Mouse (Mus musculus): ENCODE results near the gene Cggbp1. TPM values are rescaled to one million over a fixed set of nuclear protein-coding genes. Genes with fewer than 3 reads are reported as not detected.

Gene Cggbp1
- polyA plus RNA-seq, 1 experiment from 2014 or later = 86.9 TPM

DNA sequence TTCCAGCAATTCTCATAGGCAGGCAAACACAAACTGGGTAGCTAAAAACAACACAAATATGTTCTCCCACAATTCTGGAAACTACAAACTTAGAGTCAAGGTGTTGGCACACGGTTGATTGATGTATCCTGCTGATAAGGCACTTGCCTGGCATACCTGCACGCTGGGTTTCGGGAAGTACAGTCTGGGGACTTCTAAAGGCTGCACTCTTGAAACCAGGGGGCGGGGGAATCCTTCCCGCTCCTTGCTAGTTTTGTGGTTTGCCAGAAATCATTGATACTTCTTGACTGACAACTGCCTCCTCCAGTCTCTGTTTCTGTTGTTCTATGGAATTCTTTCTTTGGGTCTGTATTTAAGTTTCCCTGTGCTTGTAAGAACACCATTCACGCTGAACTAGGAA lies 16.8 kb downstream of the Cggbp1 start:
- no peaks in the 10 kb centered on the region for H3K4me1 ChIP-seq (replicated peaks; ENCODE audit: control insufficient read depth, insufficient read depth, low read length)
- H3K27ac ChIP-seq = no peak overlapping the region
- no peak overlapping the region for H3K9ac ChIP-seq
- no peak overlapping the region for H3K4me2 ChIP-seq (replicated peaks)
- WGBS = 76% methylated on average over 6 of the region's 6 CpGs
- no peaks in the 10 kb centered on the region for H3K9me3 ChIP-seq (ENCODE audit: control insufficient read depth, low read length)
- DNase-seq (ENCODE audit: low spot score) (no peak), ATAC-seq (ENCODE audit: low FRiP score) (no peak)
- no peaks in the 10 kb centered on the region for H3K27me3 ChIP-seq (ENCODE audit: control insufficient read depth, insufficient read depth, low read length)
- no peaks in the 10 kb centered on the region for H3K36me3 ChIP-seq (replicated peaks; ENCODE audit: control insufficient read depth, insufficient read depth)
- H3K4me3 ChIP-seq (replicated peaks; ENCODE audit: low read length) = no peak overlapping the region

DNA sequence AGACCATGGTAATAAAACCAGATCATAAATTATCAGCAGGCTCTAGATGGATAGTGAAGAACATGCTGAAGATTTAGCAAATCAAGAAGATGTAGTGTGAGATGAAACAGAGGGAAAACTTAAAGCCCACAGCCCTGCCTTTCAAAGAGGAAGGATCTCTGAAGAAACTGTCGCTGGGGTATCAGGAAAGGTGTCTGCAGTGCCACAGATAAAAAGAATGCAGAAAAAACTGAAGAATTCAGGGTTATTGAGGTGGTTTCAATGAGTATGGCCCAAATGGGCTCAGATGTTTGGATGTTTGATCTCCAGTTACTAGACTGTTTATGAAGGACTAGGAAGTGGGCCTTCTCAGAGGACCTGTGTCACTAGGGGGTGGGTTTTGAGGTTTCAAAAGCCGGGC lies 17.8 kb downstream of the Cggbp1 start:
- Histone ChIP-seq H3K4me1 (replicated peaks; ENCODE audit: control insufficient read depth, insufficient read depth, low read length) (no peaks in the 10 kb centered on the region), H3K27me3 (ENCODE audit: control insufficient read depth, insufficient read depth, low read length) (no peaks in the 10 kb centered on the region), H3K27ac (no peak overlapping the region), H3K9me3 (ENCODE audit: control insufficient read depth, low read length) (no peaks in the 10 kb centered on the region), H3K9ac (no peak overlapping the region), H3K4me3 (replicated peaks; ENCODE audit: low read length) (no peak overlapping the region), H3K4me2 (replicated peaks) (no peak overlapping the region), H3K36me3 (replicated peaks; ENCODE audit: control insufficient read depth, insufficient read depth) (no peaks in the 10 kb centered on the region)
- WGBS = 79% methylated on average over 2 of the region's 2 CpGs
- no peak for DNase-seq (ENCODE audit: low spot score)
- ATAC-seq (ENCODE audit: low FRiP score) = no peak

DNA sequence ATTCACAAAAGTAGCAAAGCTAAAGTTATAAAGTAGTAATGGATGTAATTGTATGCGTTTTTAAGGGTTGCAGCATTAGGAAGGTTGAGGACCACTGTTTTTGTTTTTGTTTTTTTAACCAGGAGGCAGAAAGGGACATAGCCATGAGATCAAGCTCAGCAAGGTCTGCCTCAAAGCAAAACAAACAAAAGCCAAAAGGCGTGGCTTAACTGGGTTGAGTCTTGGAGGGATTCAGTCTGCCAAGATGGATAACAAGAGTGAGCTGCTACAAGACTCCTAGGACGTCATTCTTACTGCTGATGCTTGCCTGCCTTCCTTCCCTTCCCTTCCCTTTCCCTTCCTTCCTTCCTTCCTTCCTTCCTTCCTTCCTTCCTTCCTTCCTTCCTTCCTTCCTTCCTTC lies 20.5 kb downstream of the Cggbp1 start:
- Histone ChIP-seq H3K4me3 (replicated peaks; ENCODE audit: low read length) (no peak overlapping the region), H3K27ac (no peak overlapping the region), H3K9ac (no peak overlapping the region), H3K4me2 (replicated peaks) (no peak overlapping the region), H3K9me3 (ENCODE audit: control insufficient read depth, low read length) (no peaks in the 10 kb centered on the region), H3K36me3 (replicated peaks; ENCODE audit: control insufficient read depth, insufficient read depth) (no peaks in the 10 kb centered on the region), H3K27me3 (ENCODE audit: control insufficient read depth, insufficient read depth, low read length) (no peaks in the 10 kb centered on the region), H3K4me1 (replicated peaks; ENCODE audit: control insufficient read depth, insufficient read depth, low read length) (no peaks in the 10 kb centered on the region)
- ATAC-seq (ENCODE audit: low FRiP score) (no peak), DNase-seq (ENCODE audit: low spot score) (no peak)
- WGBS = 27% methylated on average over 3 of the region's 3 CpGs

DNA sequence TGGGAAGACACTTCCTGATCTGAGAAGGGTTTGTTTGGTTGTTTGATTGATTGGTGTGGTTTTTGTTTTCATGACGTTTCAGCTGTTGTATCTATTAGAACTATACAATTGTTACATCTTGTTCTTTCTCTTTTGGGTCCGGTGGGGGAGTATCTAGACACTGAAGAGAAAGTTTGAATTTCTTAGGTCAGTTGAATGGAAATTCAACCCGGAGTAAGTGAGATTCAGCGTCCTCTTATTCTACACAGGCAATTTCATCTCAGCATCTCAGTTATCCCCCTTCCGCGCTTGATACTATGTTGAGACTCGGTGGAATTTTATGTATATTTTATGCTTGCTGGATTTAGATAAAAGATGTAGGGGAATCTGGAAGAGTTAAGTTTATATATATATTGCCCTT lies 21.0 kb downstream of the Cggbp1 start:
- H3K27me3 ChIP-seq (ENCODE audit: control insufficient read depth, insufficient read depth, low read length) = no peaks in the 10 kb centered on the region
- peak overlapping the region; percentile 73 for H3K4me2 ChIP-seq (replicated peaks)
- peak overlapping the region; percentile 11; the same call in 1 of the 2 replicates for H3K9ac ChIP-seq
- H3K27ac ChIP-seq = no peak overlapping the region
- DNase-seq (ENCODE audit: low spot score) = no peak
- 9% methylated on average over 7 of the region's 7 CpGs for WGBS
- H3K9me3 ChIP-seq (ENCODE audit: control insufficient read depth, low read length) = no peaks in the 10 kb centered on the region
- peak overlapping the region; percentile 13; the same call in 1 of the 2 replicates for H3K4me3 ChIP-seq (replicated peaks; ENCODE audit: low read length)
- H3K4me1 ChIP-seq (replicated peaks; ENCODE audit: control insufficient read depth, insufficient read depth, low read length) = no peaks in the 10 kb centered on the region
- H3K36me3 ChIP-seq (replicated peaks; ENCODE audit: control insufficient read depth, insufficient read depth) = no peaks in the 10 kb centered on the region
- ATAC-seq (ENCODE audit: low FRiP score) = no peak

DNA sequence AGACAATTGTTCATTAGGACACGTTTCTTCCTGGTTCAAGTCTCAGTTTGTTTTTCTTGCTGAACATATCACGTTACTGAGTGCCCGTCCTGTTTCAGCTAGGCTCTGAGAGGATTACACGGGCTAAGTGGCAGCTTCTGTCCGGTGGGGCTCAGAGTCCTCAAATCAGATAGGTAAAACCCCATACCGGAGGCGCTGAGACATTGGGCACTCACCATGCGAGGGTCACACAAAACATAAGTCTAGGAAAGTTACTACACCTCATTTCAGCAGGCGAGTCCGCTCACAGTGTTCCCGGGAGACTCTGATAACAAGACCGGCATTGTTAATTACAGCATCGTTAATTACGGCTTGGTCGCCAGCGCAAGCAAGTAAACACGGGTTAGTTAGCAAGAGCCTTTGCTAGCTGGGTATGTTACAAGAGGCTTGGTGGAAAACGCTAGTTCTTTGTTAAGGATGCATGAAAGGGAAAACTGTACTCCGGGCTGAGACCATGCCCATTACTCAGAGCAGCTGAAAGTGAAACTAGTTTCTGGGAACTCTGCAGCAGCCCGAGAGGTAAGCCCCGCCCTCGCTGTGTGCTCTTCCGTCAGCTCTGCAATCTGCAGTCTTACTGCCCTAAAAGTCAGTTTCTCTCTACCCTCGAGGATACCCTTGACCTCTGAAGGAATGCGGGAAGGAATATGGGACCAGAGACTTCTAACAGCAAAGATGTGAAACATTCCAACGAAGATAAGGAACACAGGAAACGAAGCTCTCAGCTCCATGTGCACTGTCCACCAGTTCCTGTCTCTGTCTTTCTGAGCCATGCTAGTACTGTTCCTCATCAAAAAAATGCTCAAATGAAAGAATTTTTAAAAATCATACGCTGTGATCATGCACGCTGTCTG lies 21.9 kb downstream of the Cggbp1 start:
- Histone ChIP-seq H3K9me3 (ENCODE audit: control insufficient read depth, low read length) (no peaks in the 10 kb centered on the region), H3K4me3 (replicated peaks; ENCODE audit: low read length) (peak overlapping the region; percentile 45), H3K36me3 (replicated peaks; ENCODE audit: control insufficient read depth, insufficient read depth) (no peaks in the 10 kb centered on the region), H3K27ac (peak overlapping the region; percentile 8), H3K27me3 (ENCODE audit: control insufficient read depth, insufficient read depth, low read length) (no peaks in the 10 kb centered on the region), H3K4me2 (replicated peaks) (peak overlapping the region; percentile 73), H3K4me1 (replicated peaks; ENCODE audit: control insufficient read depth, insufficient read depth, low read length) (no peaks in the 10 kb centered on the region), H3K9ac (peak overlapping the region; percentile 44)
- WGBS = 4% methylated on average over 29 of the region's 29 CpGs
- peak; percentile 56 for DNase-seq (ENCODE audit: low spot score)
- peak; percentile 89 for ATAC-seq (ENCODE audit: low FRiP score)

DNA sequence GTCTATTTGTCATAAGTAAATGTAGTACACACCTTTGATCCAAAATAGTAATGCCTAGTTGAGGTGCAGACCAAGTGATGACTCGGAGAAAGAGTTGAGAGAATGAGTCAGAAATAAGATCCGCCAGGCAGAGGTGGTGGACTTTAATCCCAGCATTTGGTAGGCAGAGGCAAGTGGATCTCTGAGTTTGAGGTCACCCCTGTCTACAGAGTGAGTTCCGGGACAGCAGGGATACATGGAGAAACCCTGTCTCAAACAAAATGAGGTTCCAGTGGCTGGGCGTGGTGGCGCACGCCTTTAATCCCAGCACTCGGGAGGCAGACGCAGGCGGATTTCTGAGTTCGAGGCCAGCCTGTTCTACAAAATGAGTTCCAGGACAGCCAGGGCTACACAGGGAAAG lies 23.6 kb downstream of the Cggbp1 start:
- 94% methylated on average over 10 of the region's 10 CpGs for WGBS
- H3K36me3 ChIP-seq (replicated peaks; ENCODE audit: control insufficient read depth, insufficient read depth) = no peaks in the 10 kb centered on the region
- H3K4me2 ChIP-seq (replicated peaks) = no peak overlapping the region
- H3K27ac ChIP-seq = no peak overlapping the region
- no peaks in the 10 kb centered on the region for H3K9me3 ChIP-seq (ENCODE audit: control insufficient read depth, low read length)
- H3K4me1 ChIP-seq (replicated peaks; ENCODE audit: control insufficient read depth, insufficient read depth, low read length) = no peaks in the 10 kb centered on the region
- ATAC-seq (ENCODE audit: low FRiP score) (no peak), DNase-seq (ENCODE audit: low spot score) (no peak)
- H3K9ac ChIP-seq = no peak overlapping the region
- no peak overlapping the region for H3K4me3 ChIP-seq (replicated peaks; ENCODE audit: low read length)
- H3K27me3 ChIP-seq (ENCODE audit: control insufficient read depth, insufficient read depth, low read length) = no peaks in the 10 kb centered on the region

DNA sequence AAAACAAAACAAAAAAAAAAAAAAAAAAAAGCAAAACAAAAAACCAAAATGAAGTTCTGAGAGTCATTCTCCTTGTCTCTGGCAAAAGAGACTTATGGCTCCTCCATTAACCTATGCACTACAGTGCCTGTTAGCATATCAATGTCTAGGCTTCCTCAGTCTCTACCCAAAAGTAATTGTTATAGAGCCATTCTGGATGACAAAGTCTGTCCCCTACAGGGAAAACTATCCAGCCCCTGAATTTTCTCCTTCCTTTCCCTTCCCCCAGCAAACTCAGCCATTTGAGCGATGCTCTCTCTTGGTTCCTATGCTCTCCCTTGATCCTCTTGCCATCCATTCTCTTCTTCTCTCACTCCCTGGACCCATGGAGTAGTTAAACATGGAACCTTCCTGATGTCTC lies 24.0 kb downstream of the Cggbp1 start:
- WGBS = 94% methylated on average over 1 of the region's 1 CpGs
- DNase-seq (ENCODE audit: low spot score) = no peak
- Histone ChIP-seq H3K9me3 (ENCODE audit: control insufficient read depth, low read length) (no peaks in the 10 kb centered on the region), H3K4me3 (replicated peaks; ENCODE audit: low read length) (no peak overlapping the region), H3K27ac (no peak overlapping the region), H3K9ac (no peak overlapping the region), H3K4me1 (replicated peaks; ENCODE audit: control insufficient read depth, insufficient read depth, low read length) (no peaks in the 10 kb centered on the region), H3K36me3 (replicated peaks; ENCODE audit: control insufficient read depth, insufficient read depth) (no peaks in the 10 kb centered on the region), H3K4me2 (replicated peaks) (no peak overlapping the region), H3K27me3 (ENCODE audit: control insufficient read depth, insufficient read depth, low read length) (no peaks in the 10 kb centered on the region)
- no peak for ATAC-seq (ENCODE audit: low FRiP score)

DNA sequence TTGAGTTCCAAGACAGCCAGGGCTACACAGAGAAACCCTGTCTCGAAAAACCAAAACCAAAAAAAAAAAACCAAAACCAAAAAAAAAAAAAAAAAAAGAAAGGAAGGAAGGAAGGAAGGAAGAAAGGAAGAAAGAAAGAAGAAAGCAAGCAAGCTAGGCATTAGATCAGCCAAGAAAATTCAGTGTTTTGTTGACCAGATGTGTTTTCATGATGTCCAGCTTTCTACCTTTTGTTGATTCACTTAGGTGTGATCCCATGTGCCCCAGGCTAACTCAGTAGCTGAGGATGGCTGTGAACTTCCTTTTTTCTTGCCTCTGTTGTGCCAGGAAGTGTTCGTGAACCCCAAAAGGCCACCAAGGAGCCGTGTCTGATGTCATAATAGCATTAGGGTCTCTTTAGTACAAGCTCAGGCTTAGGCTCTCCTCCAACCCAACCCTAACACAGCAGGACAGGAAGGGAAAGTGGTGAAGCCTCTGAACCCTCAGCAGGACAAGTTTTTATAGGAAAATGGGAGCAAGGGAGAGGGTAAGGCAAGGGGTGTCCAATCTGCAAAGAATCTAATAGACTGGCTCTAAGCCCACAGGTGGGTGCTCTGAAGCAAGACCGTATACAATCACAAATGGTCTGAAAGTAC lies 25.0 kb downstream of the Cggbp1 start:
- no peak overlapping the region for H3K9ac ChIP-seq
- no peaks in the 10 kb centered on the region for H3K4me1 ChIP-seq (replicated peaks; ENCODE audit: control insufficient read depth, insufficient read depth, low read length)
- no peaks in the 10 kb centered on the region for H3K36me3 ChIP-seq (replicated peaks; ENCODE audit: control insufficient read depth, insufficient read depth)
- H3K9me3 ChIP-seq (ENCODE audit: control insufficient read depth, low read length) = no peaks in the 10 kb centered on the region
- no peak for DNase-seq (ENCODE audit: low spot score)
- 79% methylated on average over 4 of the region's 4 CpGs for WGBS
- H3K4me2 ChIP-seq (replicated peaks) = no peak overlapping the region
- H3K4me3 ChIP-seq (replicated peaks; ENCODE audit: low read length) = no peak overlapping the region
- no peak overlapping the region for H3K27ac ChIP-seq
- ATAC-seq (ENCODE audit: low FRiP score) = no peak
- H3K27me3 ChIP-seq (ENCODE audit: control insufficient read depth, insufficient read depth, low read length) = no peaks in the 10 kb centered on the region

DNA sequence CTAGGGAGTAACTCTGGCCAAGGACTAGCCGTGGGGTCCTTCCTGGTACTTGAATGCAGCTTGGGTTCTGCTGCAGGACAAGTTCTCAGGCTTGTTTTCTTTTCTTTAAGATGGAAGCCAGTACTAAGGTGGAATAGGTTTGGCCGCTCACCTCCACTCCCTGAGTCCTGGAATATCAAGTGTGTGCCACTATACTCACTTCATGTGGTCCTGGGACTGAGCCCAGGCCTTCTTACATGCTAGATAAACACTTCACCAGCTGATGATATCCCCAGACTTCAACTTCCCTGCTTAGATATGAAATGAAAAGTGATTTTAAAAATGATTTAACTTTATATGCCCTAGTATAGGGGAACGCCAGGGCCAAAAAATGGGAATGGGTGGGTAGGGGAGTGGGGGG lies 25.5 kb downstream of the Cggbp1 start:
- no peaks in the 10 kb centered on the region for H3K36me3 ChIP-seq (replicated peaks; ENCODE audit: control insufficient read depth, insufficient read depth)
- no peaks in the 10 kb centered on the region for H3K4me1 ChIP-seq (replicated peaks; ENCODE audit: control insufficient read depth, insufficient read depth, low read length)
- H3K4me2 ChIP-seq (replicated peaks) = no peak overlapping the region
- DNase-seq (ENCODE audit: low spot score) (no peak), ATAC-seq (ENCODE audit: low FRiP score) (no peak)
- no peak overlapping the region for H3K27ac ChIP-seq
- no peak overlapping the region for H3K9ac ChIP-seq
- H3K4me3 ChIP-seq (replicated peaks; ENCODE audit: low read length) = no peak overlapping the region
- no peaks in the 10 kb centered on the region for H3K27me3 ChIP-seq (ENCODE audit: control insufficient read depth, insufficient read depth, low read length)
- 86% methylated on average over 3 of the region's 3 CpGs for WGBS
- H3K9me3 ChIP-seq (ENCODE audit: control insufficient read depth, low read length) = no peaks in the 10 kb centered on the region
